Mouse (Mus musculus): ENCODE data around the gene Fam213a. TPM values are rescaled to one million over a fixed set of nuclear protein-coding genes. Genes with fewer than 3 reads are reported as not detected.
A peak's percentile ranks its signal among the peaks of the same experiment; 100 is the strongest.

Gene Fam213a
- total RNA-seq, 2 experiments from 2014 or later, result 3.5 to 3.6 TPM

- no peak for ATAC-seq (ENCODE audit: poor library complexity, severe bottlenecking)
Observed at GRCm38 (mm10) chr14:40964214-40964610, 49.4 kb downstream of the Fam213a start.

GRCm38 (mm10) chr14:40963501-40964213 lies 49.9 kb downstream of the Fam213a start:
- ATAC-seq (ENCODE audit: poor library complexity, severe bottlenecking), result no peak

- ATAC-seq (ENCODE audit: poor library complexity, severe bottlenecking), result no peak
Observed at GRCm38 (mm10) chr14:40962365-40963290, 51.0 kb downstream of the Fam213a start.

GRCm38 (mm10) chr14:40960237-40960636 lies 53.4 kb downstream of the Fam213a start:
- no peak for ATAC-seq (ENCODE audit: poor library complexity, severe bottlenecking)

GRCm38 (mm10) chr14:40959586-40959985 lies 54.0 kb downstream of the Fam213a start:
- ATAC-seq (ENCODE audit: poor library complexity, severe bottlenecking), result no peak

GRCm38 (mm10) chr14:40958986-40959381 lies 54.6 kb downstream of the Fam213a start:
- ATAC-seq (ENCODE audit: poor library complexity, severe bottlenecking), result peak; percentile 3; the same call in 1 of the 2 replicates

GRCm38 (mm10) chr14:40958083-40958985 lies 55.3 kb downstream of the Fam213a start:
- ATAC-seq (ENCODE audit: poor library complexity, severe bottlenecking), result peak; percentile 78

- no peak for ATAC-seq (ENCODE audit: poor library complexity, severe bottlenecking)
Observed at GRCm38 (mm10) chr14:40957607-40958006, 56.0 kb downstream of the Fam213a start.

- ATAC-seq (ENCODE audit: poor library complexity, severe bottlenecking), result peak; percentile 52
Observed at GRCm38 (mm10) chr14:40956252-40957146, 57.1 kb downstream of the Fam213a start.

- ATAC-seq (ENCODE audit: poor library complexity, severe bottlenecking), result no peak
Observed at GRCm38 (mm10) chr14:40955596-40956251, 57.9 kb downstream of the Fam213a start.

GRCm38 (mm10) chr14:40955146-40955545 lies 58.4 kb downstream of the Fam213a start:
- no peak for ATAC-seq (ENCODE audit: poor library complexity, severe bottlenecking)

GRCm38 (mm10) chr14:40953381-40953780 lies 60.2 kb downstream of the Fam213a start:
- ATAC-seq (ENCODE audit: poor library complexity, severe bottlenecking), result no peak

- ATAC-seq (ENCODE audit: poor library complexity, severe bottlenecking), result no peak
Observed at GRCm38 (mm10) chr14:40952715-40953114, 60.9 kb downstream of the Fam213a start.

GRCm38 (mm10) chr14:40952301-40952700 lies 61.3 kb downstream of the Fam213a start:
- ATAC-seq (ENCODE audit: poor library complexity, severe bottlenecking), result no peak

- ATAC-seq (ENCODE audit: poor library complexity, severe bottlenecking), result 0 out of 2 replicates have a peak, but pooled peaks have one; percentile 7
Observed at GRCm38 (mm10) chr14:40949730-40950614, 63.6 kb downstream of the Fam213a start.

GRCm38 (mm10) chr14:40949047-40949446 lies 64.5 kb downstream of the Fam213a start:
- ATAC-seq (ENCODE audit: poor library complexity, severe bottlenecking), result no peak

GRCm38 (mm10) chr14:40948522-40948921 lies 65.1 kb downstream of the Fam213a start:
- no peak for ATAC-seq (ENCODE audit: poor library complexity, severe bottlenecking)

All from megakaryocyte, adult 5-6 weeks (primary cell).